Mouse (Mus musculus) forebrain, postnatal 0 days (tissue): Measurements from ENCODE around the gene Eif3g. TPM values are rescaled to one million over a fixed set of nuclear protein-coding genes. Genes with fewer than 3 reads are reported as not detected.

Experiments used
- ATAC-seq: fragments of 200-750 bp; cut with Nextera tagmentation; 2 replicates; pipeline ENCODE4 v1.8.0; 2017; ENCODE audit warnings: mild to moderate bottlenecking, moderate library complexity
- DNase-seq: peaks from one replicate; pipeline ENCODE4 v3.0.0-alpha.2; 2015
- H3K27ac ChIP-seq: fragments of 300-500 bp; sonication (generic); 2 replicates; pipeline ENCODE4 v1.5.1; 2014; ENCODE audit warnings: low read depth, mild to moderate bottlenecking, antibody characterized with exemption, low read length, moderate library complexity, mixed read lengths
- H3K27me3 ChIP-seq: fragments of 300-500 bp; sonication (generic); 2 replicates; pipeline ENCODE4 v1.6.1; 2014; ENCODE audit warnings: mild to moderate bottlenecking, low read length, mixed read lengths; ENCODE audit not compliant: insufficient read depth
- H3K36me3 ChIP-seq: fragments of 300-500 bp; sonication (generic); 2 replicates; pipeline ENCODE4 v1.6.1; 2014; ENCODE audit warnings: mild to moderate bottlenecking, moderate library complexity; ENCODE audit not compliant: insufficient read depth
- H3K4me1 ChIP-seq: fragments of 300-500 bp; sonication (generic); 2 replicates; pipeline ENCODE4 v1.6.1; 2014; ENCODE audit warnings: antibody characterized with exemption; ENCODE audit not compliant: insufficient read depth
- H3K4me2 ChIP-seq: fragments of 300-500 bp; sonication (generic); 2 replicates; pipeline ENCODE4 v1.6.1; 2014; ENCODE audit warnings: low read depth, mild to moderate bottlenecking, moderate library complexity
- H3K4me3 ChIP-seq: fragments of 300-500 bp; sonication (generic); 2 replicates; pipeline ENCODE4 v1.5.1; 2014; ENCODE audit warnings: low read depth, low read length, mixed read lengths
- H3K9ac ChIP-seq: fragments of 300-500 bp; sonication (generic); 2 replicates; pipeline ENCODE4 v1.6.1; 2014; ENCODE audit warnings: mild to moderate bottlenecking
- H3K9me3 ChIP-seq: fragments of 300-500 bp; sonication (generic); 2 replicates; pipeline ENCODE4 v1.6.1; 2016; ENCODE audit warnings: low read length
- CTCF ChIP-seq: sonication (generic); IDR thresholded peaks from 2 replicates; pipeline ENCODE4 v1.5.1; 2016; ENCODE audit warnings: antibody characterized with exemption, control low read depth, low read depth
- WGBS: fragments of 180-500 bp; shearing (Covaris S2); extraction: QIAGEN DNeasy Blood & Tissue Kit; methylation state at CpG from one replicate; pipeline ENCODE4 v1.1.7; 2014; 5-methylcytosine and 5-hydroxymethylcytosine counted together
- microRNA-seq, 2 experiments: library from miRNA; unstranded; fragments of <30 nt; microRNA quantifications; one replicate each; pipeline ENCODE4; 2016
- polyA plus RNA-seq: library from polyadenylated mRNA; unstranded; fragments of >200 nt; fragmentation: Nextera tagmentation; extraction: Ambion mirVana; gene quantifications from 2 replicates; pipeline ENCODE4 v1.2.1, GENCODE M21; 2015
- total RNA-seq: library from RNA; depleted of rRNA; stranded (reverse); fragments of >200 nt; gene quantifications from 2 replicates; pipeline ENCODE4 v1.2.3, GENCODE M21; 2014; rRNA removed

Eif3g gene
- total and polyA plus RNA-seq, 2 experiments from 2014 or later = 129 to 242 TPM

GRCm38 (mm10) chr9:20857131-20857530 lies 41.3 kb downstream of the Eif3g start:
- TF ChIP-seq CTCF = no peak
- Histone ChIP-seq H3K36me3 (no peaks in the 10 kb centered on the region), H3K4me3 (no peak overlapping the region), H3K9ac (no peak overlapping the region), H3K27ac (no peak overlapping the region), H3K4me1 (no peaks in the 10 kb centered on the region), H3K27me3 (no peaks in the 10 kb centered on the region), H3K4me2 (no peak overlapping the region), H3K9me3 (no peaks in the 10 kb centered on the region)
- no peak for ATAC-seq
- 13% methylated on average over 6 of the region's 6 CpGs for WGBS
- no peak for DNase-seq

- H3K36me3 ChIP-seq = no peaks in the 10 kb centered on the region
- ATAC-seq (no peak), DNase-seq (no peak)
- WGBS = 88% methylated on average over 2 of the region's 2 CpGs
- H3K9me3 ChIP-seq = no peaks in the 10 kb centered on the region
- H3K4me3 ChIP-seq = no peak overlapping the region
- H3K4me2 ChIP-seq = no peak overlapping the region
- H3K27ac ChIP-seq = no peak overlapping the region
- TF ChIP-seq CTCF = no peak
- no peaks in the 10 kb centered on the region for H3K27me3 ChIP-seq
- no peaks in the 10 kb centered on the region for H3K4me1 ChIP-seq
- no peak overlapping the region for H3K9ac ChIP-seq
These were observed 48.2 kb downstream of the Eif3g start for GRCm38 (mm10) chr9:20850179-20850578.

Small RNAs within 50 kb of the gene (microRNA-seq; reads per million reads assigned to microRNA genes)
- 0.39 to 0.85 reads per million in 2 experiments for gene Mir7081

Other genes with a start within 250 kb of the Eif3g start
- gene Pin1, start 246.5 kb downstream of the Eif3g start, total RNA-seq = 38.8 and 46.6 TPM in 2 replicates
- 62.0 and 76.0 TPM in 2 replicates for gene Pin1, start 246.5 kb downstream of the Eif3g start, polyA plus RNA-seq
- gene Olfm2, start 152.3 kb downstream of the Eif3g start, total RNA-seq = 251 and 263 TPM in 2 replicates
- gene Olfm2, start 152.3 kb downstream of the Eif3g start, polyA plus RNA-seq = 210 and 249 TPM in 2 replicates
- 1.2 and 3.7 TPM in 2 replicates for gene Col5a3, start 83.6 kb downstream of the Eif3g start, total RNA-seq
- 0.40 TPM in 2 replicates for gene Col5a3, start 83.6 kb downstream of the Eif3g start, polyA plus RNA-seq
- not detected in 2 replicates for gene Rdh8, start 80.1 kb downstream of the Eif3g start, total RNA-seq
- gene Rdh8, start 80.1 kb downstream of the Eif3g start, polyA plus RNA-seq = not detected in 2 replicates
- 18.0 and 22.1 TPM in 2 replicates for gene A230050P20Rik, start 30.0 kb downstream of the Eif3g start, total RNA-seq
- 5.0 and 19.6 TPM in 2 replicates for gene A230050P20Rik, start 30.0 kb downstream of the Eif3g start, polyA plus RNA-seq
- gene Angptl6, start 18.9 kb downstream of the Eif3g start, total RNA-seq = 8.6 and 13.8 TPM in 2 replicates
- 16.4 and 20.6 TPM in 2 replicates for gene Angptl6, start 18.9 kb downstream of the Eif3g start, polyA plus RNA-seq
- 55.5 and 72.4 TPM in 2 replicates for gene Ppan, start 10.4 kb downstream of the Eif3g start, total RNA-seq
- gene Ppan, start 10.4 kb downstream of the Eif3g start, polyA plus RNA-seq = 40.7 and 43.1 TPM in 2 replicates
- gene Dnmt1, start 61.3 kb upstream of the Eif3g start, total RNA-seq = 83.1 and 101 TPM in 2 replicates
- gene Dnmt1, start 61.3 kb upstream of the Eif3g start, polyA plus RNA-seq = 36.2 and 39.9 TPM in 2 replicates
- gene S1pr2, start 78.2 kb upstream of the Eif3g start, total RNA-seq = 3.7 and 4.0 TPM in 2 replicates
- 5.1 and 5.7 TPM in 2 replicates for gene S1pr2, start 78.2 kb upstream of the Eif3g start, polyA plus RNA-seq
- 59.9 and 77.8 TPM in 2 replicates for gene Mrpl4, start 104.1 kb upstream of the Eif3g start, total RNA-seq
- 101 and 111 TPM in 2 replicates for gene Mrpl4, start 104.1 kb upstream of the Eif3g start, polyA plus RNA-seq
- 3.2 and 3.7 TPM in 2 replicates for gene Icam1, start 117.4 kb upstream of the Eif3g start, total RNA-seq
- gene Icam1, start 117.4 kb upstream of the Eif3g start, polyA plus RNA-seq = 3.1 and 3.6 TPM in 2 replicates
- not detected in 2 replicates for gene Icam4, start 130.8 kb upstream of the Eif3g start, total RNA-seq
- not detected in 2 replicates for gene Icam4, start 130.8 kb upstream of the Eif3g start, polyA plus RNA-seq
- 17.2 and 19.4 TPM in 2 replicates for gene Icam5, start 133.4 kb upstream of the Eif3g start, total RNA-seq
- gene Icam5, start 133.4 kb upstream of the Eif3g start, polyA plus RNA-seq = 8.2 and 10.3 TPM in 2 replicates
- not detected in 2 replicates for gene Zglp1, start 168.5 kb upstream of the Eif3g start, total RNA-seq
- gene Zglp1, start 168.5 kb upstream of the Eif3g start, polyA plus RNA-seq = 0.56 and 0.84 TPM in 2 replicates
- 1.5 and 2.6 TPM in 2 replicates for gene Gm49373, start 174.5 kb upstream of the Eif3g start, total RNA-seq
- gene Gm49373, start 174.5 kb upstream of the Eif3g start, polyA plus RNA-seq = 0.74 and 0.79 TPM in 2 replicates
- 63.2 and 69.2 TPM in 2 replicates for gene Fdx1l, start 175.0 kb upstream of the Eif3g start, total RNA-seq
- 79.4 and 94.9 TPM in 2 replicates for gene Fdx1l, start 175.0 kb upstream of the Eif3g start, polyA plus RNA-seq
- gene Gm38431, start 193.4 kb upstream of the Eif3g start, total RNA-seq = 0.43 and 3.4 TPM in 2 replicates
- gene Gm38431, start 193.4 kb upstream of the Eif3g start, polyA plus RNA-seq = 0.34 and 0.44 TPM in 2 replicates
- gene Raver1, start 193.4 kb upstream of the Eif3g start, total RNA-seq = 24.5 and 40.3 TPM in 2 replicates
- gene Raver1, start 193.4 kb upstream of the Eif3g start, polyA plus RNA-seq = 23.2 and 24.3 TPM in 2 replicates
- 9.4 and 11.0 TPM in 2 replicates for gene Tyk2, start 232.6 kb upstream of the Eif3g start, total RNA-seq
- 3.8 and 5.0 TPM in 2 replicates for gene Tyk2, start 232.6 kb upstream of the Eif3g start, polyA plus RNA-seq